Mouse (Mus musculus): Measurements from ENCODE around the gene Rbfox1.

Gene Rbfox1

DNA sequence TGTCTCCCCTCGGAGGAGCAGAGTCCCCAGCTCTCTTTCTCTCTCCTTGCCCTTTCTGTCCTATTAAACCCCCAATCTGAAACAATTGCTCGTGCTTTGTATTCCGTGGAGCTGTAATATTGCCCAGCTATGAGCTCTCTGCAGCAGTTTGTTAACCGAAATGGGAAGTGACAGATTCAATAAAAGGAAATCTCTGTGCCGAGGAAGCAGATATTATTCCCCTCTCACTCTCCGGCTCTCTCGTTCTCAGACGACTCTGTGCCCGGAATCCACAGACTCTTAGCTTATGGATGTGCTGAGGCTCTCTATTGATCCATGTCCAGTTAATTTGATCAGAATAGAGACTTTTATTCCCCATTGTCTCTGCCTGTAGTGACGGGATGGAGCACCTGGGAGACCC lies 1260.3 kb downstream of the Rbfox1 start:
- no peak for DNase-seq (ENCODE audit: low spot score in 2 of 2)

- no peak for DNase-seq (ENCODE audit: low spot score in 2 of 2)
Observed at GRCm38 (mm10) chr16:7146454-7146853, 1261.3 kb downstream of the Rbfox1 start.

DNA sequence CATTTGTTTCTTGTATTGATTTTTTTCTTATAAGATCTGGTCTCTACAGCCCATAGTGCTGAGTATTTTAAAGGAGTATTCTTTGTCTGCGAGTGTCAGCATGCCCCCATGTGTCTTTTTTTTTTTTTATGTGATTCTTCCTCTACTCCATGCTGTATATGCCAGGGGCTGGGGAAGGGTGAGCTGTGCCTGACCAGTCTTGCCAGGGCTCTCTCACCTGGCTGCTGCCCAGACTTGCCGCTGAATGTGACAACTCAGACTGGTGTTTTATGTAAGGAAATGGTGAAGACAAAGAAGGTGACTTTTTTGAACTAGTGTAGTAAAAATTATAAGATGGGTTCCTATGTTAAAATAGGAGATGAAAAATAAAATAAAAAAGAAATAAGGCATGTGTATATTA lies 1262.7 kb downstream of the Rbfox1 start:
- no peak for DNase-seq (ENCODE audit: low spot score in 2 of 2)

DNA sequence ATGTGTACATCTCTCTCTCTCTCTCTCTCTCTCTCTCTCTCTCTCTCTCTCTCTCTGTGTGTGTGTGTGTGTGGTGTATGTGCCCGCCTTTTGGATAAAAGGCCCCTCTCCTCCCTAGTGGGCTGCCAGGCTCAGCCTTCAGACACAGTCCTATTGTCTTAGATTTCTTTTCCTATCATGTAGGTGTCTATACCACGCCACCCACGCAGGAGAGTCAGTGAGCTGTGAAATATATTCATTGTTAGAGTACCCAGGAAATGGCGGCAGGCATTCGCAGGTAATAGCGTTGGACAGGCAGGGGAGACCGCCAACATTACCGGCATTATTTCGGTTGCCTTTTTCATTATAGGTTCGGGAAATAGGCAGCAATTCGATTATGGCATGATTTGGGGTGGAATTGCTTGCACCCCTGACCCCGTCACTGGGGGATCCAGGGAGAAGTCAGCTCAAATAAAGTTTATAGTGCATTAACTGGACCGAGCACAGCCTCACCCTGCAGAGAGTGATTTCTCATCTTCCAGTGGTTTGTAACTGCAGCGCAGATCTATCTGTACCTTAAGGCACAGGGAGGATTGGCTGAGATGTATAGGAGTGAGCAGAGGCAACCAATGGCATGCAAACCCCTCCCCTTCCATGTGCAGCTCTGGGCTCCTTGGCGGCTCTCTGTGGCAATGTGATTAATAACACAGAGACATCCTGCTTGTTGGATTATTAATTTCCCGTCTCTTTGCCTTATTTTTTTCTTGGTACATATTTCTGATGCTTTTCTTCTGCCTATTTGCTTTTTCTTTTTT lies 1264.1 kb downstream of the Rbfox1 start:
- DNase-seq (ENCODE audit: low spot score in 2 of 2): no peak

- DNase-seq (ENCODE audit: low spot score in 2 of 2): no peak
Observed at GRCm38 (mm10) chr16:7150201-7150791, 1265.1 kb downstream of the Rbfox1 start.

GRCm38 (mm10) chr16:7152401-7152800 lies 1267.2 kb downstream of the Rbfox1 start:
- no peak for DNase-seq (ENCODE audit: low spot score in 2 of 2)

DNA sequence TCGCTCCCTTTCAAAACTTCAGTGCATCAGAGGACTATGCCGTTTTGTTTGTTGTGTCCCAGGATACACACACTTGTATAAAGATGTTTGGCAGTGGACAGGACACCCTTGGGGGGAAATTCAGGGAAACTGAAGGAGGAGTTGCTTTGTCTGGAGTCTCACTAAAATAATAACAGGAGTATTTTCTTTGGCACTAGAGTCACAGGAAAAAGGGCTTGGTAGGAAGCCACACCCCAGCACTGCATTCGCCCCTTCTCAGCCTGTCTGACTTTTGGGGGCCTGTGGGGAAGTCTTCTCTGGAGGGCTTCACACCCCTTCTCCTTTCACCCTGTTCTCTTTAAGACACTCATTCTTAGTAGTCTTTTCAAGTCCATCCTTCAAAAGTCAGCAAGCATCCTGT lies 1269.5 kb downstream of the Rbfox1 start:
- no peak for DNase-seq (ENCODE audit: low spot score in 2 of 2)

GRCm38 (mm10) chr16:7158856-7159826 lies 1274.0 kb downstream of the Rbfox1 start:
- DNase-seq (ENCODE audit: low spot score in 2 of 2): no peak

GRCm38 (mm10) chr16:7159827-7160217 lies 1274.7 kb downstream of the Rbfox1 start:
- no peak for DNase-seq (ENCODE audit: low spot score in 2 of 2)

- no peak for DNase-seq (ENCODE audit: low spot score in 2 of 2)
Observed at GRCm38 (mm10) chr16:7162168-7162567, 1277.0 kb downstream of the Rbfox1 start.

DNA sequence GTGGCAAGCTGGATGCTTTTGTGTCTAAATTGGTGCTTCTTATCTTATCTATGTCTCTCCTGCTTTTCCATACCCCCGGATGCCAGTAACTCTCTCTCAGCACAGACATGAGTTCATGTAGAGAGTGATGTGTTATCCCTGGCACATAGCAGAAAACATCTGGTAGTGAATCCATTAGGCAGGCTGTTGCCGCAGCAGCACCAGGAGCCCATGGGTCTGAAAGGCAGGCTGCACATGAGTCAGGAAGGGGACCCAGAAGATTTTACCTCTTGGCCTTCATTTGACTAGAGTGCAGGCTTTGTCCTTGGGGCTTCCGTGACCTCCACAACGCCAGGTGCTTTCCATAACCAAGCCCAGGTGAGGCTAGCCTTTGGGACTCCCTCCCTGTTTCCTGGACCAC lies 1278.5 kb downstream of the Rbfox1 start:
- DNase-seq (ENCODE audit: low spot score in 2 of 2): no peak

GRCm38 (mm10) chr16:7164153-7164737 lies 1279.1 kb downstream of the Rbfox1 start:
- DNase-seq (ENCODE audit: low spot score in 2 of 2): no peak

DNA sequence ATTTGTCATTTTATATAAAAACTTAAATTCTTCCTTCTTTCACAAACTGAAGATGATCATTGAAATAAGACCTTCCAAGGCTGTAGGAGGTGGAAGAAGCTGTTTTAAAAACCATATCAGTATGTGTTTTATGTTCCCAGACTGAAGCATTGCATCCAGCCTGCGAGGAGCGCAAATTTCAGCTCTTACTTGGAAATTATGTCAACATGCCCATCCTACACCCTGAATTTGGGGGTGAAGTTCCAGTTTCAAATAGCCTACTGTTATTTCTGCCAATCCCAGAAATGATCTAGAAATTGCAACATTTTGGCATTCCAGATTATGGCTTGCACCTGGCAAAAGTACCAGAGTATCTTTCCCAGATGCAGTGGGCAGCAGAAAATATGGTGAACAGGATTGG lies 1290.8 kb downstream of the Rbfox1 start:
- DNase-seq (ENCODE audit: low spot score in 2 of 2): no peak

GRCm38 (mm10) chr16:7187788-7188187 lies 1302.6 kb downstream of the Rbfox1 start:
- no peak for DNase-seq (ENCODE audit: low spot score in 2 of 2)

- DNase-seq (ENCODE audit: low spot score in 2 of 2): peak in 1 of 2 experiments; percentile 39
Observed at GRCm38 (mm10) chr16:7193535-7193934, 1308.4 kb downstream of the Rbfox1 start.

DNA sequence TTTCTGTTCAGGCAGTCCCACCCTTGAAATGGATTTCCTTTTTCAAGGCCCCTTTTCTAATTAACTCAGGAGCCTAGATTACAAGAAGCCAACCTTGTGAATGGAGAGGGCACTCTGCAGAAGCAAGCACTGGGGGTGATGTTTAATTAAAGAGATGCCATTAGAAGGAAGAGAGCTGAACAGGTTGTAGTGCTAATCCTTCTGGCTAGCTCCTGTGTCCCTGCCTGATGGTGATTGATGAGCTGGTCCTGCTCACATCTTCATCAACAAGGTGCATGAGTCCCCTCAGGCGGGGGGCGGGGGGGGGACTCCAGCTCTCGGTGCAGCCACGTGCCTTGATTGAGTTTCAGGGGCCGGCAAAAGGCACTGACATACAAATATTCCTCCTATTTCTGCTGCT lies 1312.8 kb downstream of the Rbfox1 start:
- no peak for DNase-seq (ENCODE audit: low spot score in 2 of 2)

DNA sequence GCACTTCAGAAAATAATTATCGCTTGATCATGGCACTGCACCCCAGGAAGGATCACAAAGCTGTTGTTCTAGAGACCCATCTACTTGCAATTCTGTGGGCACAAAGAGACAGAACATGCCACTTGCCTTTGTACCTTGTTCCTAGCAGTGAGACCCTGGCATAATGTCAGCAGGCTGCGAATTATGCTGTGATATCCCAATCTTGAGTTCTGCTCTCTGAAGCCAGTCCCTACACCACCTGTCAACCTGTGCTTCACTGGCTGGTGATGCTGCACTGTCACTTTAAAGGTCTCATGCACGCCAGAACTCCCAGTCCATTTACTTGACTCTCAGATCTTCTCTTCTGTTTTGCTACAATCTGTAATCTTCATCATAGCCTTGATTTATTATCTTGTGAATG lies 1315.1 kb downstream of the Rbfox1 start:
- no peak for DNase-seq (ENCODE audit: low spot score in 2 of 2)

- DNase-seq (ENCODE audit: low spot score in 2 of 2): no peak
Observed at GRCm38 (mm10) chr16:7201816-7202215, 1316.7 kb downstream of the Rbfox1 start.

DNA sequence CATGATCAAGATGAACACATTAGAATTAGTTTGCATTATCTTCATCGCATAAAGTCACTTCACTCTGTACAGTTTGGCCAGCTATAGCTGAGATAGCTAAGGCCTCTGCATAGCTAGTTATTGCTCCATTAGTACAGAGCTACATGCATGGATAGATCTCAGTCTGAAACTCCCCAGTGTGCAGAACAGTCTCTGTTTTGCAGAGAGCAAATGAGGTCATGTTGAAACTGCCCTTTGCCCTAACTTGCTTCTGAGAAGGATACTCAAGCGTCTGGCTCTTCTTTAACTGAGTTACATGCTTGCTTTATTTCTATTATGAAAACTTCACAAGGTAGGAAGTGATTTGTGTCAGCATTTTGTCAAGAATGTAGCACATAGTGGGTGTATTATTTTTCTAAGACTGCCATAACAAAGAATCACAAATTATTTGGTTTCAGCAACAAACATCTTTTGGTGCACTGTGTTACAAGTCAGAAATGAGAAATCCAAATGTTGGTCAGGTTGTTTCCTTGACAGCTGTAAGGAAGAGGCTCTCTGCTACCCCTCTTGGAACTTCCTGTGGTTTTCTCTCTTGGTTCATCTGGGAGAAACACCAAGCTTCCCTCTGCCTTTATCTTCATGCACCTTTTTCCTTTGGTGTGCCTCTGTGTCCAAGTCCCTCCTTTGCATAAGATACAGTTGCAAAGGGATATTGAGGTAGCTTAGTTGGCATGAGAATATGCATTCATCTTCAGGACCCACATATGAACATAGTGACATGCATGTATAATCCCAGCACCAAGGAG lies 1321.2 kb downstream of the Rbfox1 start:
- no peak for DNase-seq (ENCODE audit: low spot score in 2 of 2)

DNA sequence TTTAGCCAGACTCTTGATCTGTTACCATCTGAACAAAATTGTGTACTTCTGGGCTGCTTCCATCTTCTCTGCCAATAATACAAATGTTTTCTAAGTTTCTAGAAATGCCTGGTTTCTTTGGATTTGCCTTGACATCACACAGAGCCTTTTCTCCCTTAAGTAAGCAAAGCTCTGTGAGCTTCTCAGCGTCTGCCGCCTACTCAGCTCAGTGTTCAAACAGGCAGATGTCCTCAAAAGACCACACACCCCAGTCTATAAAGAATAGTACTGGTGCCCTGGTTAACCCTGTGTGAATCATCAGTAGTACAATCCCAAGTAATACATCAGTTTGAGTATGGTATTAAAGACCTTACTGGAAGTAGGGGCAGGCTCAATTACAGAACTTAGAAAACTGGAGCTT lies 1322.4 kb downstream of the Rbfox1 start:
- no peak for DNase-seq (ENCODE audit: low spot score in 2 of 2)

DNA sequence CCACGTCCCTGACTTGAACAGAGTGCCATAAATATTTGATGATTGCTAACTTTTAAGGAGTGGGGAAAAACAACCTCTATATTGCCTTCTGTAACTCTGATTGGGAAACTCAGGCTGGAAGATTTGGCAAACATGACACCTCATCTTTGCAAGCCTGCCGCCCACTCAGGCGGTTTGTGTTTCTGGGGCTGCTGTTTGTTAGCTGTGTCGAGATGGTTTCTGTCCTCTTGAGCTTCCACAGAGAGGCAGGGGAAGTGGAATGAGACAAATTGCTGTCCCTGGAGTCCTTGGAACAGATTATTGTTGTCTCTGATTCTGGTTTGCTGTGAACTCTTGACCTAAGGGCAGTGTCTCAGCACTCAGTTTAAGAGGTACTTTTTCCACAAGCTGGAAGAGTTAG lies 1327.6 kb downstream of the Rbfox1 start:
- DNase-seq (ENCODE audit: low spot score in 2 of 2): no peak

Data from frontal cortex, postnatal 25 days (tissue).